Mouse (Mus musculus) liver, embryonic 16.5 days (tissue): ENCODE data around the gene Btf3. TPM values are rescaled to one million over a fixed set of nuclear protein-coding genes. Genes with fewer than 3 reads are reported as not detected.

Experiments
- ATAC-seq: fragments of 200-750 bp; cut with Nextera tagmentation; 2 replicates; pipeline ENCODE4 v1.8.0; 2017; ENCODE audit warnings: low read depth, mild to moderate bottlenecking, moderate number of reproducible peaks, moderate library complexity
- H3K27ac ChIP-seq: fragments of 300-500 bp; sonication (generic); 2 replicates; pipeline ENCODE4 v1.5.1; 2014; ENCODE audit warnings: mild to moderate bottlenecking, low read length
- H3K27me3 ChIP-seq: fragments of 300-500 bp; sonication (generic); 2 replicates; pipeline ENCODE4 v1.6.1; 2014; ENCODE audit warnings: low read depth, low read length, mixed read lengths; ENCODE audit not compliant: control insufficient read depth, insufficient read depth
- H3K36me3 ChIP-seq: fragments of 300-500 bp; sonication (generic); 2 replicates; pipeline ENCODE4 v1.6.1; 2014; ENCODE audit warnings: mild to moderate bottlenecking; ENCODE audit not compliant: control insufficient read depth, insufficient read depth
- H3K4me1 ChIP-seq: fragments of 300-500 bp; sonication (generic); 2 replicates; pipeline ENCODE4 v1.6.1; 2014; ENCODE audit warnings: low read depth, low read length, mixed read lengths; ENCODE audit not compliant: control insufficient read depth
- H3K4me2 ChIP-seq: fragments of 300-500 bp; sonication (generic); 2 replicates; pipeline ENCODE4 v1.6.1; 2014; ENCODE audit warnings: low read depth, low read length, mixed read lengths
- H3K4me3 ChIP-seq: fragments of 300-500 bp; sonication (generic); 2 replicates; pipeline ENCODE4 v1.5.1; 2014; ENCODE audit warnings: low read depth, mild to moderate bottlenecking, low read length
- H3K9ac ChIP-seq: fragments of 300-500 bp; sonication (generic); 2 replicates; pipeline ENCODE4 v1.6.1; 2014; ENCODE audit warnings: low read depth, low read length
- H3K9me3 ChIP-seq: fragments of 300-500 bp; sonication (generic); replicated peaks from 2 replicates; pipeline ENCODE4 v1.6.1; 2016; ENCODE audit warnings: low read length; ENCODE audit not compliant: control insufficient read depth
- WGBS: fragments of 180-500 bp; shearing (Covaris S2); extraction: QIAGEN DNeasy Blood & Tissue Kit; methylation state at CpG from one replicate; pipeline ENCODE4 v1.1.7; 2014; ENCODE audit not compliant: insufficient replicate concordance; 5-methylcytosine and 5-hydroxymethylcytosine counted together
- polyA plus RNA-seq: library from polyadenylated mRNA; unstranded; fragments of >200 nt; fragmentation: Nextera tagmentation; extraction: Ambion mirVana; gene quantifications from 2 replicates; pipeline ENCODE4 v1.2.1, GENCODE M21; 2015

Btf3 gene
- polyA plus RNA-seq, 1 experiment from 2014 or later: 258 TPM

GRCm38 (mm10) chr13:98316140-98316479 lies 696 bp downstream of the Btf3 start:
- H3K9ac ChIP-seq: peak overlapping the region; percentile 94
- peaks cover 9% of the 10 kb centered on the region for H3K4me1 ChIP-seq
- peaks cover 23% of the 10 kb centered on the region for H3K36me3 ChIP-seq
- 0% methylated on average over 17 of the region's 17 CpGs for WGBS
- H3K27ac ChIP-seq: peak overlapping the region; percentile 89
- peak overlapping the region; percentile 94 for H3K4me3 ChIP-seq
- H3K4me2 ChIP-seq: peak overlapping the region; percentile 54
- no peak for ATAC-seq
- no peaks in the 10 kb centered on the region for H3K9me3 ChIP-seq
- no peaks in the 10 kb centered on the region for H3K27me3 ChIP-seq

- 53% methylated on average over 4 of the region's 4 CpGs for WGBS
- H3K36me3 ChIP-seq: peaks cover 33% of the 10 kb centered on the region
- ATAC-seq: no peak
- H3K9me3 ChIP-seq: no peaks in the 10 kb centered on the region
- H3K4me1 ChIP-seq: peaks cover 9% of the 10 kb centered on the region
- H3K4me2 ChIP-seq: peak overlapping the region; percentile 54
- peak overlapping the region; percentile 94 for H3K4me3 ChIP-seq
- H3K27ac ChIP-seq: no peak overlapping the region
- H3K9ac ChIP-seq: no peak overlapping the region
- H3K27me3 ChIP-seq: no peaks in the 10 kb centered on the region
Observed at GRCm38 (mm10) chr13:98315124-98315523, 1.7 kb downstream of the Btf3 start.

GRCm38 (mm10) chr13:98313631-98314030 lies 3.2 kb downstream of the Btf3 start:
- peaks cover 40% of the 10 kb centered on the region for H3K36me3 ChIP-seq
- H3K4me2 ChIP-seq: no peak overlapping the region
- WGBS: 65% methylated on average over 7 of the region's 7 CpGs

GRCm38 (mm10) chr13:98311597-98311996 lies 5.2 kb downstream of the Btf3 start:
- Histone ChIP-seq H3K9ac (no peak overlapping the region), H3K4me3 (no peak overlapping the region), H3K4me1 (peaks cover 9% of the 10 kb centered on the region), H3K4me2 (no peak overlapping the region), H3K36me3 (peaks cover 41% of the 10 kb centered on the region), H3K27me3 (no peaks in the 10 kb centered on the region), H3K9me3 (no peaks in the 10 kb centered on the region), H3K27ac (no peak overlapping the region)
- WGBS: 86% methylated on average over 5 of the region's 5 CpGs
- ATAC-seq: no peak

More at GRCm38 (mm10) chr13:98313631-98314030, 3.2 kb downstream of the Btf3 start:
- no peaks in the 10 kb centered on the region for H3K27me3 ChIP-seq
- H3K4me1 ChIP-seq: peaks cover 9% of the 10 kb centered on the region
- no peak overlapping the region for H3K4me3 ChIP-seq
- ATAC-seq: no peak
- H3K9me3 ChIP-seq: no peaks in the 10 kb centered on the region
- H3K27ac ChIP-seq: no peak overlapping the region
- no peak overlapping the region for H3K9ac ChIP-seq

GRCm38 (mm10) chr13:98308724-98309123 lies 8.1 kb downstream of the Btf3 start:
- no peak for ATAC-seq
- no peaks in the 10 kb centered on the region; the same call in 1 of the 2 replicates for H3K4me1 ChIP-seq
- no peak overlapping the region for H3K27ac ChIP-seq
- WGBS: 78% methylated on average over 4 of the region's 4 CpGs
- H3K4me2 ChIP-seq: no peak overlapping the region
- no peaks in the 10 kb centered on the region for H3K27me3 ChIP-seq
- no peaks in the 10 kb centered on the region for H3K9me3 ChIP-seq
- peaks cover 35% of the 10 kb centered on the region for H3K36me3 ChIP-seq
- H3K4me3 ChIP-seq: no peak overlapping the region
- no peak overlapping the region for H3K9ac ChIP-seq

- Histone ChIP-seq H3K27ac (no peak overlapping the region), H3K9ac (no peak overlapping the region), H3K27me3 (no peaks in the 10 kb centered on the region), H3K36me3 (peaks cover 31% of the 10 kb centered on the region), H3K9me3 (no peaks in the 10 kb centered on the region), H3K4me1 (no peaks in the 10 kb centered on the region; the same call in 1 of the 2 replicates), H3K4me3 (no peak overlapping the region), H3K4me2 (no peak overlapping the region)
- no peak for ATAC-seq
- WGBS: 84% methylated on average over 5 of the region's 5 CpGs
Observed at GRCm38 (mm10) chr13:98308004-98308403, 8.8 kb downstream of the Btf3 start.

- Histone ChIP-seq H3K4me2 (no peak overlapping the region), H3K27me3 (no peaks in the 10 kb centered on the region), H3K4me3 (no peak overlapping the region), H3K9me3 (no peaks in the 10 kb centered on the region), H3K36me3 (peaks cover 26% of the 10 kb centered on the region), H3K9ac (no peak overlapping the region), H3K27ac (no peak overlapping the region), H3K4me1 (no peaks in the 10 kb centered on the region; the same call in 1 of the 2 replicates)
- ATAC-seq: no peak
- 63% methylated on average over 14 of the region's 14 CpGs for WGBS
Observed at GRCm38 (mm10) chr13:98306852-98307475, 9.8 kb downstream of the Btf3 start.

GRCm38 (mm10) chr13:98306393-98306792 lies 10.4 kb downstream of the Btf3 start:
- no peak overlapping the region for H3K4me2 ChIP-seq
- H3K9me3 ChIP-seq: no peaks in the 10 kb centered on the region
- no peaks in the 10 kb centered on the region for H3K4me1 ChIP-seq
- peaks cover 20% of the 10 kb centered on the region for H3K36me3 ChIP-seq
- no peaks in the 10 kb centered on the region for H3K27me3 ChIP-seq
- no peak overlapping the region for H3K4me3 ChIP-seq
- no peak overlapping the region for H3K27ac ChIP-seq
- no peak overlapping the region for H3K9ac ChIP-seq
- ATAC-seq: no peak
- 49% methylated on average over 5 of the region's 5 CpGs for WGBS

- H3K9ac ChIP-seq: no peak overlapping the region
- no peak overlapping the region for H3K4me3 ChIP-seq
- H3K36me3 ChIP-seq: peaks cover 9% of the 10 kb centered on the region
- ATAC-seq: no peak
- 84% methylated on average over 9 of the region's 9 CpGs for WGBS
- H3K4me1 ChIP-seq: no peaks in the 10 kb centered on the region
- no peaks in the 10 kb centered on the region for H3K9me3 ChIP-seq
- no peak overlapping the region for H3K27ac ChIP-seq
- H3K27me3 ChIP-seq: no peaks in the 10 kb centered on the region
- no peak overlapping the region for H3K4me2 ChIP-seq
Observed at GRCm38 (mm10) chr13:98305257-98305656, 11.5 kb downstream of the Btf3 start.
